Mouse (Mus musculus): ENCODE measurements around the gene Fam135a.
A peak's percentile ranks its signal among the peaks of the same experiment; 100 is the strongest.

Fam135a gene

DNA sequence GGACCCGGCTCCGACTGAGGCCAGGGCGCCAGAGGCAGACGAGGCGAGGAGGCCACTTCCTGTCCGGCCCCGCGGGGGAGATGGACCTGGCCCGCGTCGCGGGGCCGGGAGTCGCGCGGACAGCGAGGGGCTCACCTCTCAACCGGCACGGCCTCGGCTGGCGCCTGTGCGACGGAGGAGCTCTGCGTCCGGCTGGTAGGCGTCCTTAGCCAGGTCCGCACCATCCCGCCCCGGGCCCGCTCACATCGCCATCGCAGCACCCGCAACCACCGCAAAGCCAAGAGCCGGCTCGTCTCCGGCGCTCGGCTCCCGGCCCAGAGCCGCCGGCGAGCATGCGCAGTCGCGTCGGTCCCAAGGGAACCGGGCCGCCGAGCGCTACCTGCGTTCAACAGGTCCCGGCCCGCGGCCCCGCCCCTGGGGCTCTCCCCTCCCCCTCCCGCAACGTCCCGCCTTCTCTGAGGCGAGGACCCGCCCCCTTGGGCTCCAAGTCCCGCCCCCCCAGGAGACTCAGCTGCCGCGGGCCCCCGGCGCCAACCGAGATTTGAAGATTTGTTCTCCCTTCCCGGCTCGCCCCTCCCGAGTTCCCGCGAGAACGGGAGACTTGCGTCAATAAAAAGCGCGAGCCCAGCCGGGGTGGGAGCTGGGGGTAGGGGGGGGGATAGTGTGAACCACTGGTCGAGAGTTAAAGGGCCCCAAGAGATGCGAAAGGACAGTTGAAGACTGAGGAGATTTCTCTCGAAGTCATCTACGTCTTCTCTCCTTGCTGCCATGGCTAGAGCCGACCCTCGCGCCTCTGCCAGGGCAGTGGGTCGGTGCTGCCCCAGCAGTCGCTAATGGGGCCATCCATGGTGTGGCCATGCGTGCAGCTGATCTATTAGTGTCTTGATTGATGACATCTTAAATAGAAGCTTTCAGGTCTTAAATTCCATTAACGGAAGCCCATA is at the start of gene Fam135a:
Fam135a (minus strand) TSS at position 416 of the 944 bp plus-strand sequence.
- DNase-seq (ENCODE audit: low read depth, low spot score): peak; percentile 90

GRCm38 (mm10) chr1:24143504-24143903 is 43.4 kb upstream of the Fam135a start:
- DNase-seq (ENCODE audit: low read depth, low spot score): no peak

DNA sequence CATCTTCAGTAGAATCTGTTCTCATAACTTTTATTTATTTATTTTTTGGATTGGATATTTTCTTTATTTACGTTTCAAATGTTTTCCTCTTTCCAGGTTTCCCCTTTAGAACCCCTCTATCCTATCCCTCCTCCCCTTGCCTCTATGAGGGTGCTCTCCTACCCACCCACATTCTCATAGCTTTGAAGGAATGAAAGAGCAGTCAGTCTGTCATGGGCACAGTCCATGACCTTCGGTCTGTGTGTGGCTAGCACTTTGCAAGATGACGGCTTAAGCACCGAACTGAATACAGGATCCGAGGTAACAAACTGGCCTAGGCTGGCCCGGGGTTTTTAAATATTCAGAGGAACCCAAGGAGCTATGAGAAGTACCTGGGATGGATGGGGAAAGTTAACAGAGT is 40.4 kb upstream of the Fam135a start:
- DNase-seq (ENCODE audit: low read depth, low spot score): no peak

DNA sequence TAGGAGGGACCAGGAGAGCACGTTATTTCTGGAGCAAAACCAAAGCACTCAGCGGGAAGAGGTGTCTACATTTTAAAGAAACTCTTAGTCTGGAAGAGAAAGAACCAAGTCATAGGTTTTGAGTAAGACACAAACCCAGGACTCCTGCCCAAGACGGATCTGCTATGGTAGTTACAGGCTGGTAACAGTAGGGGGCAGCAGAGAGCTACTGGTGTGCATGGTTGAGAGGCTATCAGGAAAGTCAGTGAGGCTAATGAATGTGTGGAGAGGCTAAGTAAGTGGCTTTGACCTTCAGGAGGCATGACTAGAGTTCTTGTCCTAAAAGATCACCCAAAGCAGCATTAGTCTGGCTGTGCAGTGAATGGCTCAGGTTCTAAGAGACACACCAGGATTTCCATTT is 37.0 kb upstream of the Fam135a start:
- DNase-seq (ENCODE audit: low read depth, low spot score): no peak

- no peak for DNase-seq (ENCODE audit: low read depth, low spot score)
Observed at GRCm38 (mm10) chr1:24134792-24135191, 34.7 kb upstream of the Fam135a start.

- no peak for DNase-seq (ENCODE audit: low read depth, low spot score)
Observed at GRCm38 (mm10) chr1:24133853-24134252, 33.7 kb upstream of the Fam135a start.

DNA sequence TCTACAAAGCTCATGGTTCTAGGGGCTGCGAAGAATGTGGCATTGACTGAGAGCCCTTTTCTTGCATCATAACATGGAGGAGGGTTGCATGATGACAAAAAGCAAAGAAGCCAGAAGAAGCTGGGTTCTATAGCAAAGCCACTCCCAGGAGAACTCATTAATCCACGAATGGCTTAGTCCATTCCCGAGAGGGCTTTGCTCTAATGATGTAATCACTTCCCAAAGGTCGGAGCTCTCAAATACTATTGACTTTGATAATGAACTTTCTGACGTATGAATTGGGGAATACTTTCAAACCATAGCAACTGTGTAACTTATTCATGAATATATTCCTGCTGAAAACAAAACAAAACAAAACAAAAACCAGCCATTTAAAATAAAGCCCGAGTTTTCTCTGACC is 27.7 kb upstream of the Fam135a start:
- DNase-seq (ENCODE audit: low read depth, low spot score): no peak

- DNase-seq (ENCODE audit: low read depth, low spot score): no peak
Observed at GRCm38 (mm10) chr1:24124610-24125009, 24.5 kb upstream of the Fam135a start.

GRCm38 (mm10) chr1:24122582-24122981 is 22.4 kb upstream of the Fam135a start:
- DNase-seq (ENCODE audit: low read depth, low spot score): no peak

DNA sequence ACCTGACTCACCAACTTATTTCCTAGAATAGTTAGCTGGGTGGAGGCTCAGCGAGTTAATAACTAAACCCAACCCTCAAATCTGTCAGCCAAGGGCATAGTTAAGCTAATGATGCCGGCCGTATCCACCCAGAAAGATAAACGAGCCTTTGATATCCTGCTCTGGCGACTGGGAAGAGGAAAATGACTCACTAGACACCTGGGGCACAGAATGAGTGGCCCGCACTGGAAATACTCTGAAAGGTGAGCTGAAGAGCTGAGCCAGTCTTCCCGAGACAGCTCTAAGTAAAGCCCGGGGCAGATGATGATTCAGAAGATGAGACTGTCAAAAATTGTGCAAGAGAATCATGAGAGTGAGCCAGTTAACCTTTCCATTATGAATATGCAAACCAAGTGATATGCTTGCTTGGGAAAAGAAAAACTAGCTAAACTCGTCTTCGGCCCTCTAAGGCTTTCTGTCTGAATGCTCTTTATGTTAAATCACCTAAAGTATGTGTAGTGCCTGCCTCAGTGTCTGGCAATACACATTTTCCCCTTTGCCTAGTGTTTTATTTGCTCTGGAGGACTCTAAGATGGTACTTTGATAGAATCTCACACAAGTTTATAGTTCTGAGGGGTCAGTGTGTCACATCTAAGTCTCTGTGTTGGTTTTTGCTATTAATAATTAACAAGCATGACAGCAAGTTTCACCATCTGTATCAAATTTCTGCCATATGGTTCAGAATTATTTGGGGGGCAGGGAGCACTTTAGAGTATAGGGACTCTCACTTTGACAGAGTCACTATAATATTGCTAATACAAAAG is 8.0 kb upstream of the Fam135a start:
- no peak for DNase-seq (ENCODE audit: low read depth, low spot score)

- DNase-seq (ENCODE audit: low read depth, low spot score): no peak
Observed at GRCm38 (mm10) chr1:24107378-24107777, 7.2 kb upstream of the Fam135a start.

- no peak for DNase-seq (ENCODE audit: low read depth, low spot score)
Observed at GRCm38 (mm10) chr1:24102579-24103149, 2.5 kb upstream of the Fam135a start.

- no peak for DNase-seq (ENCODE audit: low read depth, low spot score)
Observed at GRCm38 (mm10) chr1:24100870-24101358, 773 bp upstream of the Fam135a start.

DNA sequence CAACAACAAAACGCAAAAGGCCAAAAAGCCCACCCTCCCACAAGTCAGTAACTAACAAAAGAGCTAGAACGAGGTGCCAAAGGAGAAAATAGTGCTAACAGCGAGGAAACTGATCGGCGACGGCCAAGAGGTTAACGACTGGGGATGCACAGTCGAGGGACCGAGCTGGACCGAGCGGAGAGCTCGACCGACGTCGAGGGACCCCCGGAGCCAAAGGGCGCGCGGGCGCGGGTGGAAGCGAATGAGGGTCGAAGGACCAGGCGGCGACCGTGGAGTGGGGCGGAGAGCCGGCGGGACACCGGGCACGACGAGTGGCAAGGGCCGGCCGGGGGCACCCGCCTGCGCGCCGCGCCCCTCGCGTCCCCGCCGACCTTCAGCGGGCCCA is 608 bp downstream of the Fam135a start:
- DNase-seq (ENCODE audit: low read depth, low spot score): no peak

DNA sequence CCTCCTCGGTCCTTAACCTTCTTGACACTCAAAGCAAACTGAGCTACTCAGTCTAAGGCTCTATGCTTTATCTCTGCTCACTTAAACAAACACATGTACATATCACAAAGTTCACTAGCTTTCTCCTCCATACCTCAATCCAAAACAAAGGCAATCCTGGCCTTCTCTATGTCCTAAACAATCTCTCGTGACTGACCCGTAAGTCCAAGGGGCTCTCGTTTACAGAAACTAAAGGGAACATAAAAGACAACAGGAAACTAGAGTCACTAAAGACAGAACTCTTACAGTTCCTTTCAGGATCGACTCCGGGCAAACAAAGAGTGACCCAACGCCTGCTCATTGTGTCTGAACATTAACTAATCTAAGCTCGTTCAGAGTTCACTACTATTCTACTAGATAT is 2.6 kb downstream of the Fam135a start:
- DNase-seq (ENCODE audit: low read depth, low spot score): no peak

DNA sequence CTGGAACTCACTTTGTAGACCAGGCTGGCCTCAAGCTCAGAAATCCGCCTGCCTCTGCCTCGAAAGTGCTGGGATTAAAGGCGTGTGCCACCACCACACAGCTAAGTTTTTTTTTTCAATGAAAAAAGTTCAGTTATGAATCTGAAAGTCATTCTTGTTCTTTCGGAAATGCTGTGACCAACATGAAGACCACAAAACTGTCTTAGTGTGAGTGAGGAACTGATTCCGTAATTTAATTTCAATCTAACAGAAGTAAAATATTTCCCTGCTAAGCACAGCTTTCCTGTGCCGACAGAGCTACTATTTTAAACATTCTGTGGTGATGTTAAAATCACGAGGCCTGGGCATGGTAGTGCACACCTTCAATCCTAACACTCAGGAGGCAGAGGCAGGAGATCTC is 7.7 kb downstream of the Fam135a start:
- DNase-seq (ENCODE audit: low read depth, low spot score): no peak

DNA sequence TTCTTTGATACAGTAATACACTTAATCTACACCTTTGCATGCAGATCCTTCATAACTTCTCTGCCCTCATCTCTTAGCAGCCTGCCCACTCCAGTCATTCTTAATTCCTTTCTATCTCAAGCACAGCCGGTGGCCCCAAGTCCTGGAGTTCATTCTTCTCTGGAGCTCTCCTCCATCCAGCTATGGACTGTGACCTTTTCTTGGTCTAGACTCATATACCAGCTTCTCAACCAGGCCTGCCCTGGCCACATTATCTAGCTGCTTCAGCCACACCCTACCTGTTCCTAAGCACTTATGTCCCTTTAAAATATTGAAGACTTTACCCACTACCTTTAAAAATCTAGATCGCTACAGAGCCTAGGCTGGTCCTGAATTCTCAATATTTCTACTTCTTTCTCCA is 9.5 kb downstream of the Fam135a start:
- DNase-seq (ENCODE audit: low read depth, low spot score): no peak

DNA sequence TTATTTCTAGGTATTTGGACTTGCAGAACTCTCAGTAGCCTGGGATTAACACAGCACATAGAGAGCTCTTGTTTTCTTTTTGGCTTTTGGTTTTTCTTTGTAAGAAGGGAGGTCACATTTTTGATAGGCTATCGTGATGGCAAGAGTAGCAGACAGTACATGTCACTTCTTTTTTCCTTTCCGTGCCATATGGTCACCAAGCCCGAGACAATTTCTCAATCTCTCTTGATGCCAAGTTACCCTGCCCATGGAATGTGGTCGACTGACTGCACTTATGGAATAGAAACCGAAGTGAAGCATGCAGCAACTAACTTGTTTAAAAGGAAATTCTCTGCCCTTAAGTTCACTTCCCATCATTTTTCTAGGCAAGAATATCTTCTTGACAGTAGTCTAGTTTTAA is 10.0 kb downstream of the Fam135a start:
- no peak for DNase-seq (ENCODE audit: low read depth, low spot score)

- DNase-seq (ENCODE audit: low read depth, low spot score): no peak
Observed at GRCm38 (mm10) chr1:24086176-24086575, 14.0 kb downstream of the Fam135a start.

DNA sequence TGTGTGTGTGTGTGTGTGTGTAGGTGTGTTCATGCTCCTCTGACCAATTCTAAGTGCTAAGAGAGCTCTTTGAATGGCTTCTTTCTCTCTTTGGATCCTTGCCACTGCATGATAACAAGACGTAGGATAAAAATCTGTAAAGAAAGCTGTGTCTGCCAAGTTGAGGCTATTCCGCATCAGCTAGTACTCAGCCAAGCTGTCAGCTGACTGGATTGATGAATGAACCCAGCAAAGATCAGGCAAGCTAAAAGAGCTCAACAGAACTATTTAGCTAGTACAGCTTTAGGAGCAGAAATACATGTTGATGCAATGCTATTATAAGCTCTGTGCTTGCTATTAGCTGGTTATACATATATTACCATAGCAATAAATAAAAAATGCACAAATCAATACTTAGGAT is 25.7 kb downstream of the Fam135a start:
- peak; percentile 22 for DNase-seq (ENCODE audit: low read depth, low spot score)

- DNase-seq (ENCODE audit: low read depth, low spot score): no peak
Observed at GRCm38 (mm10) chr1:24073386-24074248, 26.5 kb downstream of the Fam135a start.

All from brain, embryonic 18.5 days (tissue).